Mouse (Mus musculus) heart, adult 11 months (tissue): Measurements from ENCODE around the gene Dmrt3.

Experiments used
- DNase-seq: peaks from one replicate; pipeline ENCODE4 v3.0.0; 2022

Gene Dmrt3

DNA sequence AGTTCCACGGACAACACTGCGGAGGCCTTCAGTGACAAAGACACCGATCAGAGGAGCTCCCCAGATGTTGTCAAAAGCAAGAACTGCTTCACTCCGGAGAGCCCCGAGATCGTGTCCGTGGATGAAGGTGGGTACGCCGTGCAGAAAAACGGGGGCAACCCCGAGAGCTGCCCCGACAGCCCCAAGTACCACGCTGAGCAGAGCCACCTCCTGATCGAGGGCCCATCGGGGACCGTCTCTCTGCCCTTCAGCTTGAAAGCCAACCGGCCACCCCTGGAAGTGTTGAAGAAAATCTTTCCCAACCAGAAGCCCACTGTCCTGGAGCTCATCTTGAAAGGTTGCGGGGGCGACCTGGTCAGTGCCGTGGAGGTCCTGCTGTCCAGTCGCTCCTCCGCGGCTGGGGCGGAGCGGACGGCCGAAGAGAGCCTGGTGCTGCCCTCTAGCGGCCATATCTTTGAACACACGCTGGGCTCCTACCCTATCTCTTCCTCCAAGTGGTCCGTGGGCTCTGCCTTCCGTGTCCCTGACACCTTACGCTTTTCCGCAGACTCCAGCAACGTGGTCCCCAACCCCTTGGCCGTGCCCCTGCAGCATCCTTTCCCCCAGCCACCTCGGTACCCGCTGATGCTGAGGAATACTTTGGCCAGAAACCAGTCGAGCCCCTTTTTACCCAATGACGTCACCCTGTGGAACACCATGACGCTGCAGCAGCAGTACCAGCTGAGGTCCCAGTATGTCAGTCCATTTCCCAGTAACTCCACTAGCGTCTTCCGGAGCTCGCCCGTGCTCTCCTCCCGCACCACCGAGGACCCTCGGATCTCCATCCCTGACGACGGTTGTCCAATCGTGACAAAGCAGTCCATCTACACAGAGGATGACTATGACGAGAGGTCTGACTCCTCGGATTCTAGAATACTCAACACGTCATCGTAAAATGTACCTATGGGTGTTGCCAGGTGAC, 12.5 kb downstream of the Dmrt3 start:
- peak; percentile 94 for DNase-seq

DNA sequence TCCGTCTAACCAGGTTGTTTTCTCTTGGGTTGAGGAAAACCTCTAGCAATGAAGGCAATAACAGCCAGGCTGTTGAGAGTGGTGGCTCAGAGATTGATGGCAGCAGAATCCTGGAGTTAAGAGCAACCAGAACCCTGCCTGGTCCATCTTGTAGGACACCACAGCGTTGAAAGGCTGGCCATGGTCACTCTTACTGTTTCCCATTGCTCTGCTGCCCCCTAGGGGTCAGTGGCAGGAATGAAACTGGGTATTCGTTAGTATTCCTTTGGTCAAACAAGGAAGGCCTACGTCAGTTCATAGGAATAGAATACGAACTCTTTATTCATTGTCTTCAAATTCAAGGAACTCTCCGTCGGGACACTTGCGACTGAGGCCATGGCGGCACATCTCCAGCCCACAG, 18.4 kb downstream of the Dmrt3 start:
- DNase-seq: no peak

DNA sequence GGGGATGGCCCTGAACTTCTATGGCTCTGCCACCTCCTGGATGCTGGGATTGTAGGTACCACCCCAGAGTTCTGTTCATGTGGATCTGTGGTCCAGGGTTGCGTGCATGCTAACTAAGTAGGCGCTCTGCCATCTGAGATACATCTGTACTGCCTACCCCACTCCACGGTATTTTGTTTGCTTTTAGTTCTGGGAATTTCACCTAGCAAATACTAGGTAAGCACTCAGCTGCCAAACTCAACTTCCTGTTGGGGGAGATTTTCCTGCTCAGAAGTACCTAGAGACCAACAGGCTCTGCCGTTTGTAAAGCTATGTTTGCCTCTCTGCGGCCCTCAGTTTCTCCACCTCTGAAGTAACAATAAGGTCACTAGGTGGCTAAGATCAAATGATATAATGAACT, 25.0 kb downstream of the Dmrt3 start:
- peak; percentile 16 for DNase-seq

GRCm38 (mm10) chr19:25635622-25636244, 25.6 kb downstream of the Dmrt3 start:
- DNase-seq: peak; percentile 90

GRCm38 (mm10) chr19:25638766-25639361, 28.8 kb downstream of the Dmrt3 start:
- peak; percentile 52 for DNase-seq

DNA sequence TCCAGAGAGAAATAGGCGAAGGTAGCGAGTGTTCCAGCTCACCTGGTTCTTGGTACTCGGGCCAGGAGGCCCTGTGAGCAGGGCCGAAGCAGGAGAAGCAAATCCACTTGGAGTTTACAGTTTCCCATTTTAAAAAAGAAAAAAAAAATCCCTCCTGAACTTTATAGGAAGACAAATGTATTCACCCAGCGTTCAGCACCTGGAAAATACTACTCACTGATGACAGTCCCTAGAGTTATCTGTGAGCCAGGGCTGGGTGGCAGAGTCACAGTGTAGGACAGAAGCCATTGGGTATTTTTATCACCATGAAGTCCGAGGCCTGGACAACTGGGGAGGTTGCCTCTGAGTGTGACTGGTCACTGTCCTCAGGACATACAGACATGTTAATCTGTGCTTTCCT, 31.7 kb downstream of the Dmrt3 start:
- DNase-seq: peak; percentile 53

DNA sequence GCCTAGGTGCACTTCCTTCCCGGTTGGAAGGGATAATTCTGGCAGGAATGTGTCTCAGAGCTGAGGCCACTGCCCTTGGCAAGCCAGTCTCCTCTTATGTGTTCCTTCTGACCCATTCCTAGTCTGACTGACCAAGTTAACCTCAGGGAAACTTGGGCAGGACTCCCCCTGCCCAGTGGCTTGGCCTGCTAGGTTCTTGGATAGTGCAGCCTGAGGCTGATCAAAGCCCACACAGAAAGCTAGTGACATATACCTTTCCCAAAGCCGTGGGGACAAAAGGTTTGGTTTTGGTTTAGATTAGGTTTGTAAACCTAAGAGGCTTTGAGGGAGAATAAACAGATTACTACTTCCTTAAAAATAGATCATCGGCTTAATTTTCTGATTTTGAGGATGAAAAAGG, 37.0 kb downstream of the Dmrt3 start:
- peak; percentile 60 for DNase-seq

GRCm38 (mm10) chr19:25648701-25649100, 38.6 kb downstream of the Dmrt3 start:
- DNase-seq: no peak

- DNase-seq: no peak
Measured at GRCm38 (mm10) chr19:25650474-25650873, 40.4 kb downstream of the Dmrt3 start.

GRCm38 (mm10) chr19:25652560-25652959, 42.5 kb downstream of the Dmrt3 start:
- DNase-seq: peak; percentile 33

- peak; percentile 77 for DNase-seq
Measured at GRCm38 (mm10) chr19:25654034-25654749, 44.1 kb downstream of the Dmrt3 start.

GRCm38 (mm10) chr19:25665486-25666339, 55.6 kb downstream of the Dmrt3 start:
- DNase-seq: peak; percentile 59

DNA sequence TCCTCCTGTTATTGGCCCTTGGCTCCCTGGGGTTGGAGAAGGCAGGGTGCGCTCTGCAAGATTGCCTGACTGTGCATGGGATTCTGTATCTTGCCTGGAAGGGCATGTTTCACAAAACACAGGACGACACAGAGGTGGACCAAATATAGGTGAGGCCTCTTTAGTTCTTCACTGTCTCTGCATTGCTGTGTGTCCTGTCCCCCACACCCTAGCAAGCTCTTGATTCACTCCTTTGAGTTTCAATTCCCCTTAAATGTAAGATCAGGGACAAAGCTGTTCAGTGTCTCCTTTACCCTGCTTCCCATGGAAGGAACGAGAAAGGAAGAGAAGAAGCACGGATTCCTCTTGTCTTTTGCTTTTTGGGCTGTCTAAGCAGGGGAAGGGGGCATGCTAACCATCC, 57.7 kb downstream of the Dmrt3 start:
- DNase-seq: peak; percentile 71

DNA sequence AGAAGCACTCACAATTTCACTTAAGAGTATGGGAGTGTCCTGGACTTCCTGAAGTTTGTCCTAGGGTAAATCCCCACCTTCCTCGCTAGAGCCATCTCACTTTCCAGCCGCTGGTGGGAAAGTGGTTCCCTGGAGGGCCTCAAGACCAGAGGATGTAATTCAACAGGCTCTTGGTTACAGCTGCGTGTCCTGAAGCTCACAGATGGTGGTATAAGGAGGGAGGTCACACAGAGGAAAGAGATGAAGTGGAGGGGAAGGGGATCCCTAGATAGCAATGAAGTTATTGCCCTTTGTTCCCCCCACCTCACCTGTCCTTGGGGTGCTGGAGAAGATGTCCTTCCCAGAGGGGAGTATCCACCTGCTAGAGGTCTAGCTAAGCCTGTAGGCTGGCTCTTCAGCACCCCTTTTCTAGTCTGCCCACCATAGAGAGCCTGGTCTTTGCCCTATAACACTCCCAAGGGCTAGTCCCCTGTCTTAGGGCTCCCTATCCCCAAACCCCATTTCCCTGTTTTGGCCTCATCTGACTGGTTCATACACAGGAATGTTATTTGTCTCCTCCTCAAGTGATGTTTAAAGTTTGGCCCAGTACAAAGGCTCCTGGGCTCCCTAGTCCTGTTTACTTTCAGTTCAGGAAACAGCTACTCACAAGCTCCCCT, 59.6 kb downstream of the Dmrt3 start:
- DNase-seq: peak; percentile 64

DNA sequence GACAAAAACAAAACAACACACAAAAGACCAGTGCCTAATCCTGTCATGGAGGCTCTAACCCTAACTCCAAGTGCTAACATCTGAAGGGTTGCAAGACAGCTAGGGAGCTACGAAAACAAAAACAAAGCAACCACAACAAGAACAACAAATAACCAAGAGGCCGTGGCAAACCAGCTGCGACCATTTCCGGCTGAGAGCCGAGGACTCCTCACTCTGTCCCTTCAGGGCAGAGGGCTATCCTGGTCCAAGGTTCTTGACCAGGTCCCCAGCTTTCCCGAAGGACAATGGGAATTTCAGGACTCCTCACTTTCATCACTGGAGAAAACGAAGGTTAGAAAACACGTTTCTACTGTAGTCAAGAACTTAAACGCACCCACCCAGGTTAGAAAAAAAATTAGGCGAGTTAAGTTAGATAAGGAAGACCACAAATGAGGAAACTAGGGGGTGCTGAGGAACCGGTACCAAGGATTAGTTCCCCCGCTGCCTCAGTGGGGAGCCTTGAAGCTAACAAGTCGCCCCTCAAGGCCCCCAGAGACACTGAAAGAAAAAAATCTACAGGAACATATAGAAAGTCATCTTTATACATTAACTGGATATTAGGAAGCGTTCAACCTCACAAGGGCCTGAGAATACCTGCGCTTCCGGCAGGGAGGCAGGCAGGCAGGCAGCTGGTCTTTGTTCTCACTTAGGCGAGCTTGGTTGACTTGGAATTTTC, 60.6 kb downstream of the Dmrt3 start:
- DNase-seq: peak; percentile 37

DNA sequence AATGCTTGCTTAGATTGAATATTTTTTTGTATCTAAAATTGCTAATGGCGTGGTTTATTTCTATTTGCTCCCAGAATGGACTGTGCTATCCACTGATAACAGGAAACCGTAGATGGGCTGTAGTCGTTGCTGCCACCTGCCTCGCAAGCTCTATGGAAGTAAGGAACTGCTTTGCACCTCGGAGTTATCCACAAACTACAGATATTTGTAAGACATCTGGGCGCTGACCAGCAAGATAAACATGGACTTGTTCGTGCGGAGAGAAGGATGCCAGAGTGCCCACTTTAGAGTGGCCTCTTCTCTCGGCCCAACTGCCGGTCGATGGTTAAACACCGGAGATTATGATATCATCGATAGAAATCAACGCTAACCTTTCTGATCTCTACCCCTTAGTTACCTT, 61.6 kb downstream of the Dmrt3 start:
- DNase-seq: no peak

DNA sequence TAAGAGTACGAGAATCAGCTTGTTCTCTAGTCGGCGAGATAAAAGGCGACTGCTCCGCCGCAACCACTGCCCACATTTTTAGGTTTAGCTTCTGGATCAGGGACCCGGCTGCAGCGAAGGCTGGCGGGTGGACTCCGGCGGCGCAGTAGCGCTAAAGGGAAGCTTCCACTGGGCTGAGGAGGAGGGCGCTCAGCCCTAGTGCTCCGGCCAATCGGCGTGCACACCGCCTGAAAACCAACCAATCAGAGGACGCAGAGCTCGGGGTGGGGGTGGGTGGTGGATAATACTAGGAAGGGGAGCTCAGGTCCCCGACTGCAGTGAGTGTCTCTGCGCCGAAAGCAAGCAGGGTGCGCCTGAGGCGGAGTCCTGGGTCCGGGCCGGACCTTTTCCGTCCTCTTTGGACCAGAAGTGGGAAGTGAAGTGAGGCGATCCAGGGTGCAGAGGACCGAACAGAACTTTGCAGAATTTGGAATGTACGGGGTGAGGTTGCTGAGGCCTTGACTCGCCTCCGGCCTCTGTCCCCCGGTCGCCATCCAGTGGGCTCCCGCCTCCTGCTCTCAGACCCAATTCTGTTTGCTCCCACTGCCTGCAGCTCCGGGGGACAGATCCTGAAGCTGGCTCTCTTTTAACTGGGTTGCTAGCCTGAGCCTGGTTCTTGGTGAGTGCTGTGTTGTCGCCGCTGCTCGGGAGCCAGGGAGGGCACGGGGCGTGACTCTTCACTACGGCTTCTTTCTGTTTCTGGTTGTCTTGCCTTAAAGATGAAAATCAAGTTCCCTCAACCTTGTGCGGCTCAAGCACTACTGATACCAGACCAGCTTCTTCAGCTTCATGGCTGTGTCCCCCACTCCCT, 62.2 kb downstream of the Dmrt3 start, which contains the start of gene Dmrt2:
Gene Dmrt2, plus strand, starts transcription at position 311 of the 850 bp plus-strand sequence.
- peak; percentile 97 for DNase-seq
